Mouse (Mus musculus): ENCODE measurements at regions not wholly inside any gene's neighbourhood (a gene's known extent, or its start where the extent isn't known, plus 50 kb on each side); places are given as distances from the start of the nearest gene placed in this dataset.

DNA sequence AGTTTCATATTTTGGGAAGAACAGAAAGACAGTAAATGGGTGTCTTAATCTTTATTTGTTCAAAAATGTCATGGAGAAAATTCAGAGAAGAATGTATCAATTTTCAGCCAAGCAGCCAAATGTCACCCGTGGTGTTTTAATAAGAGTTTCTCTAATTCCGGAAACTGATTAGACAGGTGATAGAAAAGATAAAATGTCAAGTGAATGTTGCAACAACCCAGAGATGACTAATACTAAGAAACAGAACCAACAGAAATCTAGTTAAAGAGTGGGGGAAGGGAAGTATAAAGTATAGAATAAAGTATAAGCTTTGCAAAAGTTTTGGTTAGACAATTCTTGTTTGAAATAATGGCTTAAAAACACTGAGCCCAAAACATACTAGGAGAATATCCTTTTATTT lies 79.9 kb upstream of the St8sia4 start:
- TF ChIP-seq POLR2A (IDR thresholded peaks at IDR 0.05; ENCODE audit: insufficient read depth, low read length) (no peak), CTCF (IDR thresholded peaks at IDR 0.05; ENCODE audit: low read depth, low read length) (no peak)
